Mouse (Mus musculus) CD8-positive naive resting alpha-beta T cell, adult 57 days (primary cell): ENCODE data around the gene Ip6k3. TPM values are rescaled to one million over a fixed set of nuclear protein-coding genes. Genes with fewer than 3 reads are reported as not detected.

ENCODE experiments used
- total RNA-seq: library from RNA; stranded (reverse); gene quantifications from one replicate; pipeline ENCODE4 v1.2.4, GENCODE M21; 2023

Ip6k3 gene
- total RNA-seq: not detected

DNA sequence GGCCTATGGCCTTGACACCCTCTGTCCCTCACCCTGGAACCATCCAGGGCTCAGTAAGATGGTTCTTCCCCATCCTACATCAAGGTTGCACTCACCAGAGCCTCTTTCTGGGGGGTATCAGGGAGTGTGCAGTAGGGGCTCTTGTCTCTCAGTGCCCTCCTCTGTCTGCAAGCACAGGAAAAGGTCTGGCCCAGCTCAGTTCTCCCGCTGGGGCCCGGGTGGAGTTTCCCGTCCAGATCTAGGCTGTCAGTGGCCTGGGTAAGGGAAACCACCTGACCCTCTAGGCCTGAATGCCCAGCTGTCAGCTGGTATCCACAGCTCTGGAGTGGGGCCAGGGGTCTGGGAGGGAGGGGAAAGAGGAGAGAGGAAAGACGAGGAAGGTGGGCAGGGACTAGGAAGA lies at the start of gene Ip6k3:
Gene Ip6k3, minus strand, starts transcription at position 251 of the 400 bp plus-strand sequence.

DNA sequence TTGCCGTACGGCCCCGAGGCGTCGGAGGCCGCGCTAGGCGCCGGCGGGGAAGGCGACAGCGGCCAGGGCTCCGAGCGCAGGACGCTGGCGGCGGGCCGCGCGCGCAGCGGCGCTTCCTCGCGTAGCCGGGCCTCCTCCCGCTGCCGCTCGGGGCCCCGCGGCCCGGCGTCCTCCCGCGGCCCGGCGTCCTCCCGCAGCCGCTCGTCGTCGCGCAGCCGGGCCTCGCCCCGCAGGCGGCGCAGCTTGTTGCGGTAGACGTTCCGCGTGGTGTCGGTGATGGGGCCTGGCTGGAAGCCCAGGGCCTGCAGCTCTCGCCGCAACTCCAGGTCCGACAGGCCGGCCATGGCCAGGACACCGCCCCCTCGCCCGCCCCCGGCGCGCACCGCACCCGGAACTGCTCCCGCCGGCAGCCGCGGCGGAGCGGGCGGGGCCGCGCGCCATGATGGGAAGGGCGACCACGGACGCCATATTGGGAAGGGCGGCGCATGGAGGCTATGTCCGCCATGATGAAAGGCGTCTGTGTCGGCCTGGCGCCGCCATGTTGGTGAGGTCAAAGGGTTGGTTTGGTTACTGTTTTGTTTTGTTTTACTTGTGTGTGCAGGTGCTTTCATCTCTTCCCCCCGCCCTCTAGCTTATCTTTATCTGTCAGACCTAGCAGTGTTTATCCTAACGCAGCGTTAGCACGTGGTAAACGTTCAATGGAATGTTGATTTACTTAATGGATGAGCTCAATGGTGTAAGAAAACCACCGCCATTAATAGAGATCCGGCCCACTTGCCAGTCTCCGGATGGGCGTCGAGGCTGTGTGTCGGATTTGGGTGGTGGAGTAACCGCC lies 36.7 kb upstream of the Ip6k3 start, which contains the start of gene Lemd2:
Gene Lemd2, minus strand, starts transcription at position 395 of the 835 bp plus-strand sequence.

DNA sequence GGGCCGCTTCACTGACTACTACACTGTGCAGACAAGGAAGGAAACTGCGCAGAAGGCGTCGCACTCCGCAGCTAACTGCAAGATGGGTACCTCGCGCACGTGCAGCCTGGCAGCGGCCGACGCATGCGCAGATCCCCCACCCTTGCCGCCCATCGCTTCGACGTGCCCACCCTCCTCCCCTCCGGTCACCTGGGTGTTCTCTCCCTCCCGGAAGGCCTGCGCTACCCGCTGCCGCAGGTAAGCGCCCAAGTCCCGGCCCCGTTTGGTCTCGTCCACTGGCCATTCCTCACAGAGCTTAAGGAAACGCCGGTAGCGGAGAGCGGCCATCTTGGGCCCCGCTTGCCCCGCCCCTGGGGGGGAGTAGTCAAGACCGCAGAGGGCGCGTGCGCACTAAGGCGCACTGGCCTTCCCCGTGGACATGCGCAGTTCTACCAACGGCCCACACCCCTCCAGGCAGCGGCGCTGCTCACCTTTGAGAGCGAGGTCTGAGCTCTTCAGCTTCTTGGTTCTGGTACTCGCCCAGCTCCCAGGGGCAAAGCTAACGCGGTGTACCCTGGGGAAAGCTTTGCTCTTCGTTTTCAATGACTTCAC lies 33.9 kb downstream of the Ip6k3 start, which contains the start of gene Uqcc2:
Gene Uqcc2, minus strand, starts transcription at position 366 of the 591 bp plus-strand sequence.

Other genes with a start within 250 kb of the Ip6k3 start
- gene Phf1, start 234.7 kb downstream of the Ip6k3 start, total RNA-seq: 112 TPM
- gene Cuta, start 228.2 kb downstream of the Ip6k3 start, total RNA-seq: 82.3 TPM
- 6.7 TPM for gene Syngap1, start 226.5 kb downstream of the Ip6k3 start, total RNA-seq
- 21.5 TPM for gene Zbtb9, start 194.6 kb downstream of the Ip6k3 start, total RNA-seq
- gene Bak1, start 138.8 kb downstream of the Ip6k3 start, total RNA-seq: 35.6 TPM
- gene Itpr3, start 110.5 kb downstream of the Ip6k3 start, total RNA-seq: 113 TPM
- 29.4 TPM for gene Uqcc2, start 33.9 kb downstream of the Ip6k3 start, total RNA-seq
- gene Lemd2, start 36.7 kb upstream of the Ip6k3 start, total RNA-seq: 61.1 TPM